Mouse (Mus musculus) erythroblast, embryonic 14.5 days (primary cell): ENCODE data around the gene Prrt2. TPM values are rescaled to one million over a fixed set of nuclear protein-coding genes. Genes with fewer than 3 reads are reported as not detected.
A peak's percentile ranks its signal among the peaks of the same experiment; 100 is the strongest.

Experiments used
- H3K27me3 ChIP-seq: 2 replicates; pipeline ENCODE4 v1.6.1; 2012; ENCODE audit warnings: inconsistent platforms; ENCODE audit not compliant: control insufficient read depth
- H3K36me3 ChIP-seq: 2 replicates; pipeline ENCODE4 v1.6.1; 2012; ENCODE audit warnings: mild to moderate bottlenecking, inconsistent platforms; ENCODE audit not compliant: control insufficient read depth
- H3K4me1 ChIP-seq: 2 replicates; pipeline ENCODE4 v1.6.1; 2012; ENCODE audit warnings: inconsistent platforms; ENCODE audit not compliant: control insufficient read depth
- H3K4me3 ChIP-seq: replicated peaks from 2 replicates; pipeline ENCODE3; 2012; ENCODE audit warnings: moderate library complexity, mild to moderate bottlenecking, inconsistent platforms
- H3K9me3 ChIP-seq: 2 replicates; pipeline ENCODE4 v1.6.1; 2012; ENCODE audit warnings: low read length, inconsistent platforms, mixed read lengths; ENCODE audit not compliant: control insufficient read depth
- GATA1 ChIP-seq: IDR thresholded peaks from 2 replicates; pipeline ENCODE4 v1.6.1; 2012; ENCODE audit warnings: low read length, inconsistent platforms, mixed read lengths
- TAL1 ChIP-seq: IDR thresholded peaks from 3 replicates; pipeline ENCODE4 v1.6.1; 2012; ENCODE audit warnings: low read length, inconsistent platforms, mixed read lengths
- polyA plus RNA-seq: library from polyadenylated mRNA; stranded (reverse); fragments of >175 nt; gene quantifications from 2 replicates; pipeline ENCODE4 v1.2.3, GENCODE M21; 2012

The Prrt2 gene
- polyA plus RNA-seq, 1 experiment = 0.04 TPM

DNA sequence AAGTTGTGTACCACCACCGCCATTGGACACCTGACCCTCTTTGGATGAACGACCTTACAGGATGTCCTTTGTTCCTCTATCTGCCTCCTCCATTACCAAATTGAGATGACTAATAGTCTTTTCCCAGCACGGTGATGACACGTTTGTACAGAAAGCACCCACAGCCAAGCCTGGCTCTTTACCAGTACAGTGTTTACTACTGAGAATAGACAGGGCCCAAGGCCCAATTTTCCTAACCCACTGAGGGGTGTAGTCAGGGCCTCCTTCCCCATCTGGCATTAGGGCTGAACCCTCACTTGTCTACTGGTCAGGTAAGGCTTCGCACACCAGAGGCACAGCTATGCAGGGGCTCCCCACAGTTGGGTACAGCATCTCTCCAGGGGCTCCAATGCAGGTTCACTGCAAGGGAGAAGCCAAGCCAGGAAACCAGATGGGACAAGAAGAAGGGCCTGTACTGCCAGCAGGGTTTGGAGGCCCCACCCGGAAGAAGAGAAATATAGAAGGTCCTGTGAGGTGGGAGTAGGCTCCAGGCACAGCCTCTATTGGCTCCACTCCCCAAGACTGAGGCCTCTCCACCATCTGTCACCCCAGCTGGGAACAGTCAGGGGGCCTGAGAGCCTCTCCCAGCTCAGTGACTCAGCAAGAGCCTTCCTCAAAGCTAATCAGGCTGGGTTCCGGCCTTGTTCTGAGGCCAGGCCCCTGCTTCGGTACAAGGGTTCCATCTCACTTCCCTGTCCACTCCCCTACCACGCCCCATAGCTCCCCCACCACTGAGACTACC, 12.6 kb downstream of the Prrt2 start:
- Histone ChIP-seq H3K4me3 (peak overlapping the region; percentile 30), H3K36me3 (peaks cover 26% of the 10 kb centered on the region), H3K4me1 (peaks cover 60% of the 10 kb centered on the region), H3K9me3 (no peaks in the 10 kb centered on the region), H3K27me3 (no peaks in the 10 kb centered on the region)
- TF ChIP-seq GATA1 (no peak), TAL1 (no peak)

DNA sequence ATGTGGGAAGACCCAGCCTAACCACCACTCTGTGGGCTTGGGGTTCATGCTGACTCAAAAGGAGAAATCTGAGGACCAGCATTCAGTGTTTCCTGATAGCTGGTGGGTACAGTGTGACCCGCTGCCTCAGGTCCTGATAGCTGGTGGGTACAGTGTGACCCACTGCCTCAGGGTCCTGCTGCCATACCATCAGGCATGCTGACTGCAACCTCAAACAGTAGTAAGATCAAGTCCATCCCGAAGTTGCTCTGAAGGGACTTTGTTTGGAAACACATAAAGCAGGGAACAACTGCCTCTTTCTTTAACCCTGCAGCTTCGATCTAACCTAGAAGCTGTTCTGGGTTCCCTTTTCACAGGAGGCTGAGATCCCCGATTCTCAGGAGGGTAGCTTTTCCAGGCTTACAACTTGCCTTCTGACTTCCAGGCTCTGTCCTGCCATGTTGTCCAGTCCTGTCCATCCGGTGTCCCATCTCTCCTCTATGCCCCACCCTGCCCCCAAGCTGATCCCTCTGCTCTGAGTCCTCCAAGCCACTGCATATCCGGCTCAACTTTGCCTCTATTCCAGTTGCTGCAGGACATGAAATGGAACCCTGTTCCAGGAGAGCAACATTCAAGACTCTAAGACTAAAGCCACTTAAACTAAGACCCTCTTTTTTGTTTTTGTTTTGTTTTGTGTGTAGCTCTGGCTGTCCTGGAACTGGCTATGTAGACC, 13.5 kb downstream of the Prrt2 start:
- Histone ChIP-seq H3K27me3 (no peaks in the 10 kb centered on the region), H3K36me3 (peaks cover 18% of the 10 kb centered on the region), H3K4me1 (peaks cover 52% of the 10 kb centered on the region), H3K4me3 (no peak overlapping the region), H3K9me3 (no peaks in the 10 kb centered on the region)
- TF ChIP-seq TAL1 (no peak), GATA1 (no peak)

DNA sequence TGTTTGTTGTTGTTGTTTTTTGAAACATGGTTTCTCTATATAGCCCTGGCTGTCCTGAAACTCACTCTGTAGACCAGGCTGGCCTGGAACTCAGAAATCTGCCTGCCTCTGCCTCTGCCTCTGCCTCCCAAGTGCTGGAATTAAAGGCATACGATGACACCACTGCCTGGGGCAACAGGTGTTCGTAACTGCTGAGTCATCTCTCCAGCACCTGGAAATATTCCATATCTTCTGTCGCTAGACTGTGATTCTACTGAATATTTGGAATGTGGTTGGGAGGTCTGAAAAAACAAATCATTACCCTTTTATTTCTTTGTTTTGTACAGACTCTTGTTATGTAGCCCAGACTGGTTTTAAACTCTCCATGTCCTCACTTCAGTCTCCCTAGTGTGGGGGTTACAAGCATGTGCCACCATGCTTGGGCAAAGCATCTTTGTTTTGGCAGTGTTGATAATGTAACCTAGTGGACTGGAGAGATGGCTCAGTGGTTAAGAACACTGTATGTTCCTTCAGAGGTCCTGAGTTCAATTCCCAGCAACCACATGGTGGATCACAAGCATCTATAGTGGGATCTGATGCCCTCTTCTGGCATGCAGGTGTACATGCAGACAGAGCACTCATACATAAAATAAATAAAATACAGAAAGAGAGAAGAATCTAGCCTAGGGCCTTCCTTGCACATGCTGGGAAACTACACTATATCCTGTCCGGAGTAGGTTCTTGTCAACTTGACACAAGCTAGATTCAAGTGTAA, 16.7 kb downstream of the Prrt2 start:
- Histone ChIP-seq H3K4me1 (peaks cover 31% of the 10 kb centered on the region), H3K9me3 (no peaks in the 10 kb centered on the region), H3K36me3 (peaks cover 2% of the 10 kb centered on the region), H3K27me3 (no peaks in the 10 kb centered on the region), H3K4me3 (no peak overlapping the region)
- TF ChIP-seq GATA1 (no peak), TAL1 (no peak)

DNA sequence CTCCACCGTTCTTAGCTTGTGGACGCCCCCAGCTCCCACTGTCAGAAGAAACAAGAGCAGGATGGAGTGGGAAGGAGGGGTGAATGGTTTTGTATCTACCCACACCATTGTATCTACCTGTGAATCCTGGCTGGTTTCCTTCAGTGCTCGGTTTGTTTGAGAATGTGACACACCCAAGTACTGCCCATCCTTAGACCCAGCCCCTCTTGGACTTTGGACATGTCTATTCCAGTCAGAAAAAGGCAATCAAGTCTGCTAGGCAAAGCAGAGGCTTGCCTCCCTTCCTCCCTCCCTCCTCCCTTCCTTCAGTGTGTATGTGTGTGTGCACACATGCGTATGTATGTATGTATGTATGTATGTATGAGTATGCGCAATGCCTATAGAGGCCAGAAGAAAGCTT, 17.4 kb downstream of the Prrt2 start:
- Histone ChIP-seq H3K4me3 (no peak overlapping the region), H3K36me3 (no peaks in the 10 kb centered on the region; the same call in 1 of the 2 replicates), H3K4me1 (peaks cover 25% of the 10 kb centered on the region), H3K27me3 (no peaks in the 10 kb centered on the region), H3K9me3 (no peaks in the 10 kb centered on the region)
- TF ChIP-seq TAL1 (no peak), GATA1 (no peak)

DNA sequence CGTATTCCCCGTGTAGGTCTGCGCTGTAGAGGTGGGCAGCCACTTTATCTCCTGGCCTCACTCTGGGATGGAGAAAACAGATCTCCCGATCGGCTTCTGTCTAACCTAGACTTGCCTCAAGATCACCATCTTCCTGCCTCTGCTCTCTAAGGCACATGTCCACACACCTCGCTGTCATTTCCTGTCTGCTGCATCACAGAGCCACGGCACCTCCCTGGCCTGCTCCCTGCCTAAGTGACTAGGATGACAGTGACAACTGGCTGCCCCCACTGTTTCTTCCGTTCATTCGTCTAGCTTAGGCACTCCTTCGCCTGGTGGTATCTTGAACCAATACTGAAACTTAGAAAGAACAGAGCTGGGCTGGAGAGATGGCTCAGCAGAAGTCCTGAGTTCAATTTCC, 21.4 kb downstream of the Prrt2 start:
- Histone ChIP-seq H3K4me1 (peaks cover 4% of the 10 kb centered on the region), H3K4me3 (no peak overlapping the region), H3K27me3 (no peaks in the 10 kb centered on the region), H3K36me3 (peaks cover 4% of the 10 kb centered on the region), H3K9me3 (peaks cover 4% of the 10 kb centered on the region)
- TF ChIP-seq GATA1 = no peak
- no peak for TF ChIP-seq TAL1

DNA sequence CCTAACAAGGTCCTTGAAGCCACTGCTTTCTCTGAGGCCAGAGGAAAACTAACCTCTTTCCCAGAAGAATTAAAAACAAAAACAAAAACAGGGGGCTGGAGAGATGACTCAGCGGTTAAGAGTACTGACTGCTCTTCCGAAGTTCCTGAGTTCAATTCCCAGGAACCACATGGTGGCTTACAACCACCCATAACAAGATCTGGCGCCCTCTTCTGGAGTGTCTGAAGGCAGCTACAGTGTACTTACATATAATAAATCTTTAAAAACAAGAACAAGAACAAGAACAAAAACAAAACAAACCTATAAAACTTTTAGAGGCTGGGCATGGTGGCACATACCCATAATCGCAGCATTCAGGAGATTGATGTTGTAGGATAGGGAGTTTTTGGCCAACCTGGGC, 24.6 kb downstream of the Prrt2 start:
- H3K4me3 ChIP-seq = no peak overlapping the region
- peaks cover 2% of the 10 kb centered on the region; the same call in 1 of the 2 replicates for H3K4me1 ChIP-seq
- H3K9me3 ChIP-seq = peaks cover 4% of the 10 kb centered on the region
- H3K36me3 ChIP-seq = peaks cover 4% of the 10 kb centered on the region
- H3K27me3 ChIP-seq = no peaks in the 10 kb centered on the region
- TF ChIP-seq TAL1 (no peak), GATA1 (no peak)

DNA sequence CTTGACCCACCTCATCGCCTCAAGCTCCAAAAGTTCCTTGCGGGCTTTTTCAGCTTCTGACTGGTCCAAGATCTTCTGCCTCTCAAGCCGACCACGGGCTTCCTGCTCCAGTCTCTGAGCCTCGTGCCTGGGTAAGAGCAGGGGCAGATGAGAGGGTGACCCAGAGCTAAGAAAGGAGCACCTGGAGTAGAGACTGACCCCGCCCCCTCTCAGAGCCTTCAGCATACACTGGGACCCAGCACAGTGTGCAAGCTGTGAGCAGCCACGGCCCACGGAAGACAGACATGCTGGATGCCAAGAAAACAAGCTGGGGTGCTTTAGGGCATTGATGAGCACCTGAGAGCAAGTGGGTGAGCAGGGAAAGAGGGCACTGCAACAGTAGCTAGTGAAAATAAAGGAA, 32.2 kb downstream of the Prrt2 start:
- Histone ChIP-seq H3K36me3 (no peaks in the 10 kb centered on the region; the same call in none of the 2 replicates), H3K9me3 (no peaks in the 10 kb centered on the region), H3K27me3 (no peaks in the 10 kb centered on the region), H3K4me1 (no peaks in the 10 kb centered on the region), H3K4me3 (no peak overlapping the region)
- TF ChIP-seq TAL1 (no peak), GATA1 (no peak)

DNA sequence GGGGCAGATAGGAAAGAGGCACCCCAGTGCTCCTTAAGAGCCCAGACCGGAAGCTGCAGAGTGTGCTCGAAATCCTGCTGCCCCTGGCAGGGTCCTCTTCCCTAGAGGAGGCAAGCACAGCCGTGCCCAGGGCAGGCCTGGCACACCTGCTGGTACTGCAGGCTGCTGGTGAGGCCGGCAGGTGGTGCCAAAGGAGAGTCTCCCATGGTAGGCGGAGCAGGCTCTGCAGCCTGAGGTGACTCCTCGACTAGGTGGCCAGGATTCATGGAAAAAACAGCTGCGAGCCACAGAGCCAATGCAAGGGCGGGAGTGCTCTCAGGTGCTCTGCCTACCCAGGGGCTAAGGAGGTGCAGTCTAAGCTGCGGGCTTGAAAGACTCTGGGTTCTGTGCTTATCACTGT, 34.7 kb downstream of the Prrt2 start:
- TF ChIP-seq TAL1 (no peak), GATA1 (no peak)
- Histone ChIP-seq H3K4me3 (no peak overlapping the region), H3K27me3 (no peaks in the 10 kb centered on the region), H3K36me3 (peaks cover 4% of the 10 kb centered on the region), H3K9me3 (no peaks in the 10 kb centered on the region), H3K4me1 (peaks cover 5% of the 10 kb centered on the region)
